Mouse (Mus musculus) thymus, adult 2 months (tissue): ENCODE measurements at regions not wholly inside any gene's neighbourhood (a gene's known extent, or its start where the extent isn't known, plus 50 kb on each side); places are given as distances from the start of the nearest gene placed in this dataset.

ENCODE experiments used
- CTCF ChIP-seq: fragments of 200-500 bp; IDR thresholded peaks from 2 replicates; pipeline ENCODE4 v1.5.1; 2012; ENCODE audit warnings: mild to moderate bottlenecking, control low read depth, low read length, moderate library complexity, borderline replicate concordance; ENCODE audit not compliant: control insufficient read depth, poor library complexity, insufficient read depth; ENCODE audit errors: extremely low read depth
- POLR2A ChIP-seq: fragments of 200-500 bp; IDR thresholded peaks from 2 replicates; pipeline ENCODE4 v1.6.1; 2012; ENCODE audit warnings: mild to moderate bottlenecking, low read length, control low read depth, moderate library complexity; ENCODE audit not compliant: control insufficient read depth, poor library complexity, insufficient read depth; ENCODE audit errors: extremely low read depth

DNA sequence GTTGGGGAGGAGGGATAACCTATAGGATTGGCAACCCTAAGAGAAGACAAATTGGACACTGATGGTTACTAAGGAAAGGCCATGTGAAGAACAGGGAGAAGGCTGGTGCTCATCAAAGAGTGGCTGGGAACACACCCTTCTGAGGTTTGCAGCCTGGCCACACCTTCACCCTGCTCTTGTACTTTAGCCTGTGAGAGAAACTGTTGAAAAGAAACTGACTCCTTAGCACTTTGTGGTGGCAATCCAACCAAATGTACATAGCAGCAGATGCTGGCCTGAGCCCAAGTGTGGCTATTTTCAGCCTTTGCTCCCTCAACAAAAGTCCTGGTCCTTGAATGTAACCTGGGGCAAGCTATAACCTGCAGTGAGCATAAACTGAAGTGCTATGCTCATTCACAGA is 253.2 kb upstream of the Thrb start:
- TF ChIP-seq CTCF (no peak), POLR2A (no peak)
